Mouse (Mus musculus) hindbrain, embryonic 12.5 days (tissue): ENCODE data around the gene Acsm3. TPM values are rescaled to one million over a fixed set of nuclear protein-coding genes. Genes with fewer than 3 reads are reported as not detected.
A peak's percentile ranks its signal among the peaks of the same experiment; 100 is the strongest.

Source experiments
- ATAC-seq: fragments of 200-750 bp; cut with Nextera tagmentation; 2 replicates; pipeline ENCODE4 v1.8.0; 2017; ENCODE audit warnings: moderate TSS enrichment; ENCODE audit not compliant: low FRiP score
- H3K27ac ChIP-seq: fragments of 300-500 bp; sonication (generic); 2 replicates; pipeline ENCODE4 v1.5.1; 2016; ENCODE audit warnings: mild to moderate bottlenecking
- H3K27me3 ChIP-seq: fragments of 300-500 bp; sonication (generic); 2 replicates; pipeline ENCODE4 v1.6.1; 2016; ENCODE audit warnings: mild to moderate bottlenecking
- H3K36me3 ChIP-seq: fragments of 300-500 bp; sonication (generic); 2 replicates; pipeline ENCODE4 v1.6.1; 2016; ENCODE audit warnings: mild to moderate bottlenecking
- H3K4me1 ChIP-seq: fragments of 300-500 bp; sonication (generic); 2 replicates; pipeline ENCODE4 v1.6.1; 2016
- H3K4me2 ChIP-seq: fragments of 300-500 bp; sonication (generic); replicated peaks from 2 replicates; pipeline ENCODE4 v1.6.1; 2016; ENCODE audit warnings: mild to moderate bottlenecking
- H3K4me3 ChIP-seq: fragments of 300-500 bp; sonication (generic); 2 replicates; pipeline ENCODE4 v1.5.1; 2016; ENCODE audit warnings: mild to moderate bottlenecking
- H3K9ac ChIP-seq: fragments of 300-500 bp; sonication (generic); 2 replicates; pipeline ENCODE4 v1.6.1; 2016; ENCODE audit warnings: mild to moderate bottlenecking, moderate library complexity
- H3K9me3 ChIP-seq: fragments of 300-500 bp; sonication (generic); replicated peaks from 2 replicates; pipeline ENCODE4 v1.6.1; 2016; ENCODE audit warnings: mild to moderate bottlenecking
- WGBS: fragments of 180-500 bp; shearing (Covaris S2); methylation state at CpG from one replicate; pipeline ENCODE4 v1.1.7; 2016; 5-methylcytosine and 5-hydroxymethylcytosine counted together
- polyA plus RNA-seq: library from polyadenylated mRNA; unstranded; fragments of >200 nt; fragmentation: Nextera tagmentation; extraction: Ambion mirVana; gene quantifications from 2 replicates; pipeline ENCODE4 v1.2.1, GENCODE M21; 2016

Acsm3 gene
- polyA plus RNA-seq, 1 experiment from 2014 or later: 0.14 TPM

GRCm38 (mm10) chr7:119753696-119754095 is 7.0 kb upstream of the Acsm3 start:
- Histone ChIP-seq H3K27ac (no peak overlapping the region), H3K4me3 (no peak overlapping the region), H3K4me1 (no peaks in the 10 kb centered on the region), H3K9me3 (no peaks in the 10 kb centered on the region), H3K4me2 (no peak overlapping the region), H3K36me3 (no peaks in the 10 kb centered on the region), H3K27me3 (no peaks in the 10 kb centered on the region), H3K9ac (no peak overlapping the region)
- no peak for ATAC-seq
- WGBS: 92% methylated on average over 1 of the region's 1 CpGs

- H3K27me3 ChIP-seq: no peaks in the 10 kb centered on the region
Measured at GRCm38 (mm10) chr7:119762166-119762697, 1.5 kb downstream of the Acsm3 start.

GRCm38 (mm10) chr7:119764377-119764776 is 3.7 kb downstream of the Acsm3 start:
- H3K4me1 ChIP-seq: no peaks in the 10 kb centered on the region
- WGBS: 93% methylated on average over 3 of the region's 3 CpGs
- H3K9me3 ChIP-seq: no peaks in the 10 kb centered on the region
- no peak overlapping the region for H3K4me3 ChIP-seq
- no peak overlapping the region for H3K4me2 ChIP-seq
- H3K27ac ChIP-seq: no peak overlapping the region
- no peaks in the 10 kb centered on the region for H3K36me3 ChIP-seq
- H3K27me3 ChIP-seq: no peaks in the 10 kb centered on the region
- ATAC-seq: no peak
- no peak overlapping the region for H3K9ac ChIP-seq

More at GRCm38 (mm10) chr7:119762166-119762697, 1.5 kb downstream of the Acsm3 start:
- Histone ChIP-seq H3K4me2 (no peak overlapping the region), H3K36me3 (no peaks in the 10 kb centered on the region), H3K9me3 (no peaks in the 10 kb centered on the region), H3K27ac (no peak overlapping the region), H3K4me1 (no peaks in the 10 kb centered on the region), H3K4me3 (no peak overlapping the region), H3K9ac (no peak overlapping the region)
- 77% methylated on average over 4 of the region's 4 CpGs for WGBS
- no peak for ATAC-seq

GRCm38 (mm10) chr7:119766996-119767395 is 6.3 kb downstream of the Acsm3 start:
- H3K27me3 ChIP-seq: no peaks in the 10 kb centered on the region
- ATAC-seq: no peak
- no peak overlapping the region for H3K4me2 ChIP-seq
- H3K27ac ChIP-seq: no peak overlapping the region
- no peaks in the 10 kb centered on the region for H3K9me3 ChIP-seq
- H3K9ac ChIP-seq: no peak overlapping the region
- H3K4me1 ChIP-seq: no peaks in the 10 kb centered on the region
- no peak overlapping the region for H3K4me3 ChIP-seq
- WGBS: 90% methylated on average over 6 of the region's 6 CpGs
- H3K36me3 ChIP-seq: no peaks in the 10 kb centered on the region

- WGBS: 94% methylated on average over 8 of the region's 8 CpGs
- H3K36me3 ChIP-seq: no peaks in the 10 kb centered on the region
- no peaks in the 10 kb centered on the region for H3K4me1 ChIP-seq
- H3K4me3 ChIP-seq: no peak overlapping the region
- H3K4me2 ChIP-seq: no peak overlapping the region
- H3K27me3 ChIP-seq: no peaks in the 10 kb centered on the region
- no peak overlapping the region for H3K9ac ChIP-seq
- H3K9me3 ChIP-seq: no peaks in the 10 kb centered on the region
- no peak overlapping the region for H3K27ac ChIP-seq
- no peak for ATAC-seq
Measured at GRCm38 (mm10) chr7:119769895-119770294, 9.2 kb downstream of the Acsm3 start.

- Histone ChIP-seq H3K4me2 (no peak overlapping the region), H3K9ac (no peak overlapping the region), H3K36me3 (peaks cover 37% of the 10 kb centered on the region), H3K4me1 (no peaks in the 10 kb centered on the region), H3K27me3 (no peaks in the 10 kb centered on the region), H3K9me3 (no peaks in the 10 kb centered on the region), H3K27ac (no peak overlapping the region), H3K4me3 (no peak overlapping the region)
- no peak for ATAC-seq
- 98% methylated on average over 2 of the region's 2 CpGs for WGBS
Measured at GRCm38 (mm10) chr7:119783453-119783852, 22.7 kb downstream of the Acsm3 start.

GRCm38 (mm10) chr7:119784908-119785307 is 24.2 kb downstream of the Acsm3 start:
- Histone ChIP-seq H3K36me3 (peaks cover 47% of the 10 kb centered on the region), H3K4me1 (no peaks in the 10 kb centered on the region), H3K9me3 (no peaks in the 10 kb centered on the region), H3K9ac (no peak overlapping the region), H3K27me3 (no peaks in the 10 kb centered on the region), H3K4me3 (no peak overlapping the region), H3K27ac (no peak overlapping the region), H3K4me2 (no peak overlapping the region)
- no peak for ATAC-seq
- WGBS: 96% methylated on average over 5 of the region's 5 CpGs

- Histone ChIP-seq H3K27ac (no peak overlapping the region), H3K9ac (no peak overlapping the region), H3K4me1 (peaks cover 7% of the 10 kb centered on the region), H3K9me3 (no peaks in the 10 kb centered on the region), H3K36me3 (peaks cover 37% of the 10 kb centered on the region), H3K4me3 (no peak overlapping the region), H3K27me3 (no peaks in the 10 kb centered on the region), H3K4me2 (no peak overlapping the region)
- ATAC-seq: no peak
- WGBS: 88% methylated on average over 3 of the region's 3 CpGs
Measured at GRCm38 (mm10) chr7:119789024-119789423, 28.3 kb downstream of the Acsm3 start.

- peaks cover 15% of the 10 kb centered on the region for H3K4me1 ChIP-seq
- H3K36me3 ChIP-seq: peaks cover 10% of the 10 kb centered on the region
- H3K9ac ChIP-seq: peak within 1 kb of the TSS; percentile 84
- peak within 1 kb of the TSS; percentile 71 for H3K27ac ChIP-seq
- WGBS: under 1% methylated on average over 53 of the region's 53 CpGs
- H3K4me2 ChIP-seq: peak within 1 kb of the TSS; percentile 79
- peak; percentile 98 for ATAC-seq
- H3K27me3 ChIP-seq: no peaks in the 10 kb centered on the region
- H3K9me3 ChIP-seq: no peaks in the 10 kb centered on the region
- H3K4me3 ChIP-seq: peak within 1 kb of the TSS; percentile 69
Measured at GRCm38 (mm10) chr7:119793586-119794250, 33.0 kb downstream of the Acsm3 start, which contains the start of the genes Rexo5 and Eri2. Gene Rexo5 (plus strand): TSS chr7:119794006. Gene Eri2 (minus strand): TSS chr7:119794058.

GRCm38 (mm10) chr7:119794251-119794638 is 33.5 kb downstream of the Acsm3 start:
- Histone ChIP-seq H3K9me3 (no peaks in the 10 kb centered on the region), H3K36me3 (peaks cover 7% of the 10 kb centered on the region), H3K4me2 (peak overlapping the region; percentile 79), H3K27me3 (no peaks in the 10 kb centered on the region), H3K9ac (peak overlapping the region; percentile 84), H3K27ac (peak overlapping the region; percentile 71), H3K4me1 (peaks cover 15% of the 10 kb centered on the region), H3K4me3 (peak overlapping the region; percentile 69)
- ATAC-seq: peak; percentile 74; the same call in 1 of the 2 replicates
- under 1% methylated on average over 21 of the region's 21 CpGs for WGBS

GRCm38 (mm10) chr7:119795311-119795710 is 34.6 kb downstream of the Acsm3 start:
- H3K4me1 ChIP-seq: peaks cover 15% of the 10 kb centered on the region

GRCm38 (mm10) chr7:119800488-119800887 is 39.8 kb downstream of the Acsm3 start:
- no peak for ATAC-seq
- no peaks in the 10 kb centered on the region for H3K27me3 ChIP-seq
- peaks cover 4% of the 10 kb centered on the region; the same call in 1 of the 2 replicates for H3K36me3 ChIP-seq
- no peak overlapping the region for H3K27ac ChIP-seq
- 94% methylated on average over 3 of the region's 3 CpGs for WGBS
- no peak overlapping the region for H3K9ac ChIP-seq
- no peak overlapping the region for H3K4me3 ChIP-seq
- no peak overlapping the region for H3K4me2 ChIP-seq
- H3K9me3 ChIP-seq: no peaks in the 10 kb centered on the region
- no peaks in the 10 kb centered on the region for H3K4me1 ChIP-seq

More at GRCm38 (mm10) chr7:119795311-119795710, 34.6 kb downstream of the Acsm3 start:
- H3K4me3 ChIP-seq: 0 out of 2 replicates have a peak overlapping the region, but pooled peaks have one; percentile 11
- no peak overlapping the region for H3K27ac ChIP-seq
- no peaks in the 10 kb centered on the region; the same call in 1 of the 2 replicates for H3K36me3 ChIP-seq
- H3K9me3 ChIP-seq: no peaks in the 10 kb centered on the region
- H3K9ac ChIP-seq: peak overlapping the region; percentile 32; the same call in 1 of the 2 replicates
- peak overlapping the region; percentile 79 for H3K4me2 ChIP-seq
- H3K27me3 ChIP-seq: no peaks in the 10 kb centered on the region
- no peak for ATAC-seq

GRCm38 (mm10) chr7:119800991-119801390 is 40.3 kb downstream of the Acsm3 start:
- H3K4me3 ChIP-seq: no peak overlapping the region
- no peak overlapping the region for H3K4me2 ChIP-seq
- no peaks in the 10 kb centered on the region for H3K4me1 ChIP-seq
- no peaks in the 10 kb centered on the region for H3K9me3 ChIP-seq
- 90% methylated on average over 3 of the region's 3 CpGs for WGBS
- H3K27me3 ChIP-seq: no peaks in the 10 kb centered on the region
- peaks cover 4% of the 10 kb centered on the region; the same call in 1 of the 2 replicates for H3K36me3 ChIP-seq
- ATAC-seq: no peak
- H3K27ac ChIP-seq: no peak overlapping the region
- no peak overlapping the region for H3K9ac ChIP-seq
